Mouse (Mus musculus) embryonic fibroblast, embryonic 13.5 days (primary cell): ENCODE data around the gene Gm44596.

ENCODE experiments used
- CTCF ChIP-seq: IDR thresholded peaks from 2 replicates; pipeline ENCODE4 v1.5.1; 2011; ENCODE audit warnings: mild to moderate bottlenecking, control low read depth, low read length, moderate library complexity, borderline replicate concordance; ENCODE audit not compliant: insufficient read depth
- POLR2A ChIP-seq: IDR thresholded peaks from 2 replicates; pipeline ENCODE4 v1.6.1; 2011; ENCODE audit warnings: low read depth, mild to moderate bottlenecking, control low read depth, low read length, moderate library complexity

DNA sequence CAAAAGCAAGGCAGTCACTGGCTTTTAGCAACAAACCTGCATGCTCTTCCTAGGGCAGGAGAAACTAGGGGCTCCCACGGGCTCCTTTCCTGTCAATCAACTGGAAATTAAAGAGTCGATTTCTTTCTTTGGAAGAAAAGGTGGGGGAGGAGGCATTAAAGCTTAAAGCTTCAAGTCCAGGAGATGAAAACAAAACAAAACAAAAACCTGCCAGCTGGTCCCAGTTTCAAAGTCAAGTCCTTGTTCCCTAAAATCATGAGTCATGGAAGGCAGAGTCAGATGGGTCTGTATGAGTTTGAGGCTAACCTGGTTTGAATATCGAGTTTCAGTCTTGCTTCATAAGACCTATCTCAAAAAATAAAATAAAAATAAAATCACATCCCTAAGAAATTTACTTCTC lies 21.2 kb upstream of the Gm44596 start:
- no peak for TF ChIP-seq POLR2A
- TF ChIP-seq CTCF: no peak
